Mouse (Mus musculus): ENCODE data around the gene Hpn. TPM values are rescaled to one million over a fixed set of nuclear protein-coding genes. Genes with fewer than 3 reads are reported as not detected.
A peak's percentile ranks its signal among the peaks of the same experiment; 100 is the strongest.

Gene Hpn
- polyA plus RNA-seq, 1 experiment: 2.7 TPM

- DNase-seq (ENCODE audit: low spot score): no peak
Observed at GRCm38 (mm10) chr7:31140941-31141340, 25.9 kb upstream of the Hpn start.

GRCm38 (mm10) chr7:31140302-31140701, 25.2 kb upstream of the Hpn start:
- DNase-seq (ENCODE audit: low spot score): no peak

DNA sequence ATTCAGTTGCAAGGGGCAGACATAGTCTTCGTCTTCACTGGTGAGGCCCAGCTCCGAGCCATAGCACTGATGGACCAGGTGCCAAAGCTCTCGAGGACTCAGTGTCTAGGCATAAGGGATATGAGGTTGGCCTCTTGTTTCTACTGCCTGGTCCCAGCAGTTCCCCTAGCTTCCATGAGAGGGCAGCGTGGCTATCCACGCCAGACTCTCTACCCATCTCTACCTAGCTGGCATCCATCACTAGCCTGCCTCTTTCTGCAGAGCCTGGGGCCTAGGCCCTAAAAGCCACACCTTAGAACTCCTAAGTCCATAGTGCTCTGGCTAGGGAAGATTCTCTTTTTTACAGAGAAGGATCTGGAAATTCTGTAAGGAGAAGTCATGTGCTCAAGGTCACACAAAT, 24.7 kb upstream of the Hpn start:
- no peak for DNase-seq (ENCODE audit: low spot score)

DNA sequence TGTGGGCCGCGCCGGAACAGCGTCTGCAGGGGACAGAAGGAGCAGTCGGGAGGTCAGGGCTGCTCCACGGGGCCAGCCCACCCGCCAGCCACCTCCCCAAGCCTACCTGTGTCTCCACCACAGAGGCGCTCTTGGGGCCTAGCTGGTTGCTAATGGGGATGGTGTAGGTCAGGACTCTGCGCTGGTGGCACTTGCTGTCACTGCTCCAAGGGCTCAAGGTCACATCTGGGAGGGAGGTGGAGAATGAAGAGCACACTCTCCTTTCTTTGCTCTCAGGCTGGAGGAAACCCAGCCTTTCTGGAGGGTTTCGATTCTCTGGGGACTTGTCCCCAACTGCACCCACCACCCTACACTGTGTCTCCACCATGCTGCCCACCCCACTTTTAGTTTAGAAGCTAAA, 20.6 kb upstream of the Hpn start:
- DNase-seq (ENCODE audit: low spot score): no peak

DNA sequence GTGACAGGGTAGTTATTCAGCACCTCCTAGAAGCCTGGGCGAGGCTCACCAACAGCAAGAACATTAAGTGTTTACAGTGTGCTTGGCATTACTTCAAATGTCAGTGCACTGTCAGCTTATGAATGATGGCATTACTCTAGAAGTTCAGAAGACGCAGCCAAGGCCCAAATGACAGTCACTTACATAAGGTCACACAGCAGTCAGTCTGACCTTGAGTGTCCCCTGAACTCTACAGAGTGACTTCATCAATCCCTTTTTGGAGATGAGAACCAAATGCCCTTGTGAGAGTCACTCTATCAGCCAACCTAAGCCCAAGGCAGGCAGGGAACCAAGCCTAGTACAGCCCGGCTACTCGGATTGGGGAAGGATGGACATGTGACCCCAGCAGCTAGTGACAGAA, 16.8 kb upstream of the Hpn start:
- no peak for DNase-seq (ENCODE audit: low spot score)

GRCm38 (mm10) chr7:31130841-31131240, 15.8 kb upstream of the Hpn start:
- DNase-seq (ENCODE audit: low spot score): no peak

GRCm38 (mm10) chr7:31130197-31130596, 15.1 kb upstream of the Hpn start:
- no peak for DNase-seq (ENCODE audit: low spot score)

DNA sequence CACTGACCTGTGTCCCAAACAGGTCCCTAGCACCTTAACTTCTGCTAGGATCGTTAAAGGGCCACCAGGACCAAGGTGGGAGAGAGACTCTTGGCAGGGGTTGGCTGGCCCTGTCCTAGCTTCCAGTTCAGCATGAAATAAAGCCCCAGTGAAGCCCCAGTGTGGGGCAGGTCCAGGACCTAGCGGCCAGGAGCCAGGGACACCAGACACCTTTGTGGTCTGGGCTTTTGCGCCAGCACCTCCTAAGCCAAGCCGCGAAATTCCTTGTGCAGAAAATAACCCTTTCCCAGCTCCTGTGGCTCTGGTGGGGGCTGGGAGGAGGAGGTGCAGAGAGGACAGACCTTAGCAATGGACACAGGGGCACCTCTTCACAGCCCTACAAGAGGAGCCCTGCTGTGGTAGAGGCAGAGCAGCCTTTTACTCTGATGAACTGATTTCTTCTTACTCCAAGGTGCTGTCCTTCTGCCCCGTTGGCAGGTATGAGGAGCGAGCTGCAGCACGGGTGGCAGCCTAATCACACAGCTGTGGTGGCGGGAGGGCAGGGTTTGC, 13.1 kb upstream of the Hpn start:
- no peak for DNase-seq (ENCODE audit: low spot score)

GRCm38 (mm10) chr7:31126851-31127724, 12.0 kb upstream of the Hpn start, which contains the start of gene Scn1b:
Gene Scn1b (minus strand): TSS chr7:31127003.
- DNase-seq (ENCODE audit: low spot score): peak; percentile 58

DNA sequence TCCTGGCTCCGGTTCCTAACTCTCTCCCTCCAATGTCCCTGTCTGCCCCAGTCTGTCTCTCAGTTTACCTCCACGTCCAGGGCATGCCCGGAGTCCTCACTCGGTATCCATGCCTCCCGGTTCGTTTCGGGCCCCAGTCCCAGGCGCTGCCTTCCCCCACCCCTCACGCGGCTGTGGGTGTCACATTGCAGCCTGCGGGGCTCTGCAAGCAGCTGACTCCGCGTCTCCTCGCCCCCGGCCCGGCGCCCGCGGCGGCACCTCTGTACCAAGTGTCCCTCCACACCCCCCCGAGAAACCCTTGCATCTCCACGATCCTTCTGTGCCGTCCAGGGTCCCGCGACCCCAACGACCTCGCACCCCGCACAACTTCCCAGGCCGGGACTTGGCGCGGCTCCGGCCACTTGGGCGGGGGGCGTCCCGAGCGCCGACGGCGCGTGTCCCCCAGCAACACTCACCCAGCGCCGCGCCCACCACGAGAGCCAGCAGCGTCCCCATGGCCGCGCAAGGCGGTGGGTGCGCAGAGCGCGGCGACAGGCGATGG, 11.2 kb upstream of the Hpn start:
- DNase-seq (ENCODE audit: low spot score): no peak

GRCm38 (mm10) chr7:31125116-31125515, 10.0 kb upstream of the Hpn start:
- no peak for DNase-seq (ENCODE audit: low spot score)

GRCm38 (mm10) chr7:31124381-31124780, 9.3 kb upstream of the Hpn start:
- no peak for DNase-seq (ENCODE audit: low spot score)

DNA sequence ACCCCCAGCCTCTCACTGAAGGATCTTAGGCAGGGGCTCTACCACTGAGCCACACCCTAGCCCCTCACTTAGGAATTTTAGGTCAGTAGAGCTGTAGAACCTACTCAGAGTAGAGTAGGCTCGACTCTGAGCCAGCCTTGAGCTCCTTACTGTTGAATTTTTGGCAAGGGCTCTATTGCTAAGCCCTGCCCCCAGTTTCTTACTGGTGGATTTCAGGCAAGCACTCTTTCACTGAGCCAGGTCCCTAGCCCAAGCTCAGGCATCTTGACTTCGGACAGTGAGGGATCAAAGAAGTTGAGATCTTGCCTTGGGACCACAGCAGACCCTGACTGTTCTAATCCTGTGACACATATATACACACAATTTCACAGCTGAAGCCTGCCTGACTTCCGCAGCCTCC, 8.6 kb upstream of the Hpn start:
- no peak for DNase-seq (ENCODE audit: low spot score)

- DNase-seq (ENCODE audit: low spot score): no peak
Observed at GRCm38 (mm10) chr7:31122641-31123631, 7.8 kb upstream of the Hpn start.

GRCm38 (mm10) chr7:31119556-31119955, 4.5 kb upstream of the Hpn start:
- DNase-seq (ENCODE audit: low spot score): no peak

GRCm38 (mm10) chr7:31118486-31118885, 3.4 kb upstream of the Hpn start:
- DNase-seq (ENCODE audit: low spot score): no peak

DNA sequence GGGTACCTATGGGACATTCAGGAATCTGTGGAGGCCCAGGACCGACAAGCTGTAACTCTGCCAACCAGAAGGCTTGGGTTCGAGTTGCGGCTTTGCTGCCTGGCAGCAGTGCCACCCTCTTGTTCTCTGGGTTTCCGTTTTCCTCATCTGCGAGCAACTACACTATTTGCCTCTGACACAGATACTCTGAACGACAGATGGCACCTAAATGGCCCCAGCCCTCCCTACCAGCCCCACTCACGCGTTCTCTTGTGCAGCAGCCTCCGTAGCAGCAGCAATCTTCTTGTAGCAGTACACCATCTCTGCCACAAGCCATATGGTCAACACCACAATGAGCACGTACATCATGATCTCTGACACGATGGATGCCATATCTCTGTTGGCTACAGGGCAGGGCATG, 2.4 kb upstream of the Hpn start:
- DNase-seq (ENCODE audit: low spot score): no peak

- DNase-seq (ENCODE audit: low spot score): no peak
Observed at GRCm38 (mm10) chr7:31116721-31117145, 1.6 kb upstream of the Hpn start.

DNA sequence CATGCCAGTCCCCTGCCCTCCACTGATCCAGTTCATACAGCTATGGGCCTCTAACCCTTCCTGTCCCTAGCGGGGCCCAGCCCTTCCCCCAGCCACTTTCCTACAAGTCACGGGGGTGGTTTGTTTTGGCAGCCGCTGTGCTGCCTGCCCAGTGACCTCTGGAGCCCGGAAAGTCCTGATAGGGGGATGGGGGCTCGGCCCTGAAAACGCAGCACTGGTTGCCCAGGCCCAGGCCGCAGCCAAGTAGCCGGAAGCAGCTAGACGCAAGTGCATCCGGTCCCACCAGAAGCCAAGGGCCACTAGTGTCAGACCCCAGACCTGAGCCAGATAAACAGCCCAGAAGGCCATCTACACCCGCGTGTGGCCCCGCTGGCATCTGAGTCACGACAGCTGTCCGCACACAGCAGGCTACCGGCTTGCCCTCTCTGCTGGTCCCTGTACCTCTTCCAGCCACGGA, 525 bp upstream of the Hpn start:
- DNase-seq (ENCODE audit: low spot score): no peak

DNA sequence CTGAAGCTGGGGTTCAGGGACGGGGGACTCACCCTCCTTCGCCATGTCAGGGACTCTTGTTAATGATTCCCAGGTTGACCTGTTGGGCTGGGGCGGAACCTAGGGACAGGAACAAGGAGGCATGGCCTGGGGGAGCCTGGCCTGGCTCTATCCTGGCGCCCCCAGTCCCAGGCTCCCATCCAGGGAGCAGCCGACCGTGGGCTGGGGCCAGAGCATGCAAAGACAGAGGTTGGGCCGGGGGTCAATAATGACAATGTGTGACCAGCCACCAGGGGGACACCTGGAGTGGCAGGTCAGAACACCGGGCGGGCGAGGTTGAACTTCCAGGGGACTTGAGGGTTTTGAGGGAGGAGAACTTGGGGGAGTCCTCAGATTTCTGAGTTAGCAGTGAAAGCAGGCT, 444 bp downstream of the Hpn start:
- DNase-seq (ENCODE audit: low spot score): no peak

DNA sequence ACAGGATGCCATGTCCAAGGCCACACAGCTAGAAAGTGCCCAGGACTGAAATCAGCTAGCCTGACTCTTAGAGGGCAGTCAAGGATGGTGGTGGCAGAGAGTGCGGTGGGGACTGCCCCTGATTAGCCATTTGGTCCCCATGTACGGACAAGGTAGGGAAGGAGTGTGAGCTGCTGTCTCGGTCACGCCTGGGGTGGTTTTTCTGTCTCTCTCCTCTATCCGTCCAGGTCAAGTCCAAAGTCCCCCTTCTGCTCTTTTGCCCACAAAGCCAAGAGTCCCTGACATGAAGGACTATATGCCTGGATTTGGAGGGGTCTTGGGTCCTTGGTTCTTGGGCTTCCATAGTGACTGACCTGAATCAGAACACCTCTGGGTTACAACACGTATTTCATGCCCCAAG, 1.3 kb downstream of the Hpn start:
- no peak for DNase-seq (ENCODE audit: low spot score)

- DNase-seq (ENCODE audit: low spot score): no peak
Observed at GRCm38 (mm10) chr7:31112036-31112435, 3.1 kb downstream of the Hpn start.
